Mouse (Mus musculus) MN1 (cell line): ENCODE measurements around the gene Slc4a2.
"Not testable (repeated sequence)": the region's sequence is repeated elsewhere in the genome, so short reads cannot be mapped to it uniquely, and the experiment has no call there.

Experiments
- DNase-seq: peaks from one replicate; pipeline ENCODE4 v3.0.0-alpha.2; 2016; ENCODE audit warnings: low spot score

Slc4a2 gene

DNA sequence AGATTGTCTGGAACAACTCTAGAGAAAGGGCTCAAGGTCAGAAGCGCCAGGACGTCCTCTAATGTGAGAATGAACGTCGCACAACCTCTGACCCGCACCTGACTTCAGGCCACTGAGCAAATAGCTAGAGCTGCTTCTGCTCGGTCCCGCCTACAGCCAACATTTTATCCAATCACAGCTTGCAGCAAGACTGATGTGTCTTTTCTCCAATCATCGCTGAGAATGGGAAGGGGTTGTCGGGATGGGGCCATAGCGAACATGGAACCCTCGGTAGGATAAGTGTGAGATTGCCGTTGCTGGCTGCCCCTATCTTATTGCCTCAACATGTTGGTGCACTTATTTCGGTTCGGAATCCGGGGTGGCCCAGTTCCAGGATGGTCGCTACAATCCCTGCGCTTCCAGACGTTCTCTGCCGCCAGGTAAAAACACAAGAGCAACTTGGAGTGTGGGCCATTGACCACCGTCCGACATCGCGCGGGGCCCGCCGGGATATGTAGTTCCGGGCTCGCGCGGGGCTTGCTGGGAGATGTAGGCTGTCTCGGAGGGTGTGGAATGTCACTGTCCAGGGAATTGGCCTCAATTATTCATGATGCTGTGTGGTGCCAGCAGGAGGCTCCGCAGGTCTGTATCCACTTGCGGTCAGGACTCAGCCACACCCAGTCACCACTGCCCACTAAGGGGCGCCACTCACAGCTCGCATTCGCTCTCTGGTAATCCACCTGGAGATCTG, 29.3 kb upstream of the Slc4a2 start:
- peak; percentile 97 for DNase-seq

GRCm38 (mm10) chr5:24396254-24396653, 27.4 kb upstream of the Slc4a2 start:
- DNase-seq: not testable (repeated sequence)

DNA sequence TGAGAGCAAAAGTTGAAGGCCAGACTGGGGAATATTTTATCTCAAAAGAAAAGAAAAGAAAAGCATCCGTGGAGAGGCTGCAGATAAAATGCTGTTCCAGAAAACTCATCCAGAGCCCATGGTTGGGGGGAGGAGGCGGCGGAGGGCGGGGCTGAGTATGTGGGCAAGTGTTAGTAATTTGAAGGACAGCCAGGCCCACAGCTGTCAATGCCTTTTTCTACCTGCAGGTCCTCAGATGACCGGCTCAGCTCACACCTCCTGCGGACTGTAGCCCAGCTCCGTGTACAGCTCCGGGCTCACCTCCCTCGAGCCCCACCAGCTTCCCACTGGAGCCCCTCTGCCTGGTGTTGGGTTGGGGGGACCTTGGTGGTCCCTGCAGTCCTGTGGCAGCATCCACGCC, 24.0 kb upstream of the Slc4a2 start:
- DNase-seq: no peak

- DNase-seq: no peak
These were observed 23.3 kb upstream of the Slc4a2 start for GRCm38 (mm10) chr5:24400362-24400761.

DNA sequence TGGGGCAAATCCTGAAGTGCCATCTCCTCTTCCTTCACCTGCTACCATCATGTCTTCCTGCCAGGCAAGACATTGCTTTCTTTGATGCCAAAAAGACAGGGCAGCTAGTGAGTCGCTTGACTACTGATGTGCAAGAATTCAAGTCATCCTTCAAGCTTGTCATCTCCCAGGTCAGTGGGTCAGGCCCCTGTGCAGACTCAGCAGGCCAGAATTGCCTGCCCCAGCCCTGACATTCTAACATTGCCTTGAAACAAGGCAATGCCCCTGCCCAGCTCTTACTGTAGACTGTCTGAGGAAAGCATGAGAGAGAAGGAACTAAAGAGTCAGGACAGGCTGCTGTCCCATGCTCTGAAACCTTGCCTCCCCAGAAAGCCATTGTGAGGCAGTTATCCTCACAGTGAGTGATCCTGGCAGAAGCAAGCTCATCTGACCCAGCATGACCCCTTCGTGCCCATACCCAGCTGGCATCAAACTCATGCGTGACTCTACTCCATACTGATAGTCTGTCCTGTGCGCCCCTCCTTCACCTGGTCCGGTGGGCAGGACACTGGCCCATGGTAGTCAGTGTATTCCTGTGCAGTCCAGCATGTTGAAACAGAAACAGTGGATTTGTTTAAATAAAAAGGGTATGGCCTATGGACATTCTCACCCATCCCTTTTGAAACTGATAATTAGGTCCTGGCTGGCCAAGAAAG, 22.6 kb upstream of the Slc4a2 start:
- no peak for DNase-seq

- DNase-seq: peak; percentile 67
These were observed 21.7 kb upstream of the Slc4a2 start for GRCm38 (mm10) chr5:24401969-24402368.

GRCm38 (mm10) chr5:24404594-24405360, 18.9 kb upstream of the Slc4a2 start:
- DNase-seq: peak; percentile 63

GRCm38 (mm10) chr5:24405389-24405876, 18.2 kb upstream of the Slc4a2 start:
- DNase-seq: no peak

DNA sequence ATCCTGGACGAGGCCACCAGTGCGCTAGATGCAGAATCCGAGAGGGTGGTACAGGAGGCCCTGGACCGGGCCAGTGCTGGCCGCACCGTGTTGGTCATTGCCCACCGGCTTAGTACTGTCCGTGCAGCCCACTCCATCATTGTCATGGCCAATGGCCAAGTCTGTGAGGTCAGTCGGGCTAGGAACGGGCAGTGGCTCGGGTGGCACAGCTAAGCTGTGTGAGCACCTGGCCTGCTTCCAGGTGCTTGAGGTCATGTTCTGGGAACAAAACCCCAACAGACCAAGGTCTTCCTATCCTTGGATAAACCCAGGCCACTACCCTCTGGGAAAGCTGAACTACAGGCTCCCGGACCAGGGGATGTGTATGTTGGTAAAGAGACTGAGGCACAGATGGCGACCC, 15.0 kb upstream of the Slc4a2 start:
- no peak for DNase-seq

- DNase-seq: no peak
These were observed 14.2 kb upstream of the Slc4a2 start for GRCm38 (mm10) chr5:24409466-24409865.

GRCm38 (mm10) chr5:24412063-24412462, 11.6 kb upstream of the Slc4a2 start:
- DNase-seq: no peak

GRCm38 (mm10) chr5:24413042-24413693, 10.5 kb upstream of the Slc4a2 start, which contains the start of gene Asic3:
Gene Asic3 (plus strand): TSS chr5:24413392.
- no peak for DNase-seq

- DNase-seq: no peak
These were observed 9.7 kb upstream of the Slc4a2 start for GRCm38 (mm10) chr5:24413938-24414337.

DNA sequence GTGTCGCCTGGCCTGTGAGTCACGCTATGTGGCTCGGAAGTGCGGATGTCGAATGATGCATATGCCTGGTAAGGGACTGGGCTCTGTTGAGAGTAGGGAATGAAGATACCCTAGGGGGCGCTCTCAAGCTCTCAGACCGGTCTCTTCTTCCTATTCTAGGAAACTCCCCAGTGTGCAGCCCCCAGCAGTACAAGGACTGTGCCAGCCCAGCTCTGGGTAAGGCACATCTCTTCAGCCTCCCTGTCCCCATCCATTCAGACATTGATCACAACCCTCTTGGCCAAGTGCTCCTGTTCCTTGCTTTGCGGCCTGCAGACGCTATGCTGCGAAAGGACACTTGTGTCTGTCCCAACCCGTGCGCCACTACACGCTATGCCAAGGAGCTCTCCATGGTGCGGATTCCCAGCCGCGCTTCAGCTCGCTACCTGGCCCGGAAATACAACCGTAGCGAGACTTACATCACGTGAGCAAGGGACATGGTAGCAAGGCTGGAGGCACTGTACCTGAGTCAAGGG, 7.4 kb upstream of the Slc4a2 start:
- DNase-seq: peak; percentile 63

GRCm38 (mm10) chr5:24417587-24417986, 6.0 kb upstream of the Slc4a2 start:
- DNase-seq: no peak

DNA sequence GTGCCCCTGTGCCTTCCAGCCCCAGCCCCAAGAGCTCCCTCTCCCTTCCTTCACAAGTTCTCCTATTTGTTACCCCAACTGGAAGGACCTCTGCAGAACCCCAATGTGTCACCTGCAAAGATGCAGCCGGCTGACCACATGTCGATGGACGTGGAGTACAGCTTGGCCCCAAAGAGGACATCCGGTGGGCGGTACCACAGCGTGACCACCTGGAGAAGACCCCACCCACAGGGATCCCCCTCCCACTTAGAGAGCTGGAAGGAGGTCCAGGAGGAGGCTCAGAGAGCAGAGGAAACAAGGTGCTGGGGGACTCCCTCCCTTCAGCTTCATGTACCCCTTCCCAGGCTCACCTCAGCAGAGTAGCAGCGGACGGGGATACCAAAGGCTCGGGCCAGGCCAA, 3.3 kb upstream of the Slc4a2 start:
- DNase-seq: no peak

GRCm38 (mm10) chr5:24424004-24424781, 556 bp downstream of the Slc4a2 start:
- DNase-seq: no peak

GRCm38 (mm10) chr5:24424861-24425411, 1.3 kb downstream of the Slc4a2 start:
- DNase-seq: peak; percentile 83

GRCm38 (mm10) chr5:24425421-24426036, 1.9 kb downstream of the Slc4a2 start:
- peak; percentile 63 for DNase-seq

DNA sequence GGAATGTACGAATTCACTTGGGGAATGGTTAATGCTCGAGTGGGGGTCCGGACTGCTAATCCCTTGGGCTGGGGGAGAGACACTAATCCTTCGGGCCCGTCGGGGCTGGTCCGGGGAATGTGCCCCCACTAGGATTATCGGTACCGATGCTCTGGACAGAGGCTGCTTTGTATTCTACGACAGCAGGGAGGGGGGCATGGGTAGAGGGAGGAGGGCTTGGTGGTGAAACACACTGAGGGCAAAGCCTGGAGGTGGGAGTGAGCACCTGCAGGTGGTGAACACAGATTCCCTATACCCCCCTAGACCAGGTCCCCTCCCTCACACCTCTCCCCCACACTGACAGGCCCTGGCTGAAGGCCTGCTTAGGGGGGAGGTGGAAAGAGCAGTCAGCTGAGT, 2.4 kb downstream of the Slc4a2 start:
- no peak for DNase-seq
